Mouse (Mus musculus) limb, embryonic 10.5 days (tissue): ENCODE measurements at regions not wholly inside any gene's neighbourhood (a gene's known extent, or its start where the extent isn't known, plus 50 kb on each side); places are given as distances from the start of the nearest gene placed in this dataset.

Experiments used
- DNase-seq: peaks from one replicate; pipeline ENCODE4 v3.0.0-alpha.2; 2017; ENCODE audit warnings: low spot score
- H3K27ac ChIP-seq: fragments of 300-500 bp; sonication (generic); 2 replicates; pipeline ENCODE4 v1.5.1; 2016; ENCODE audit warnings: mild to moderate bottlenecking
- H3K27me3 ChIP-seq: fragments of 300-500 bp; sonication (generic); 2 replicates; pipeline ENCODE4 v1.6.1; 2016; ENCODE audit warnings: low read depth, mild to moderate bottlenecking; ENCODE audit not compliant: poor library complexity, severe bottlenecking
- H3K36me3 ChIP-seq: fragments of 300-500 bp; sonication (generic); 2 replicates; pipeline ENCODE4 v1.6.1; 2016; ENCODE audit warnings: mild to moderate bottlenecking, moderate library complexity
- H3K4me1 ChIP-seq: fragments of 300-500 bp; sonication (generic); 2 replicates; pipeline ENCODE4 v1.6.1; 2016
- H3K4me3 ChIP-seq: fragments of 300-500 bp; sonication (generic); 2 replicates; pipeline ENCODE4 v1.5.1; 2016; ENCODE audit warnings: mild to moderate bottlenecking, moderate library complexity
- H3K9me3 ChIP-seq: fragments of 300-500 bp; sonication (generic); replicated peaks from 2 replicates; pipeline ENCODE4 v1.6.1; 2016; ENCODE audit warnings: mild to moderate bottlenecking
- WGBS: fragments of 180-500 bp; shearing (Covaris S2); methylation state at CpG from one replicate; pipeline ENCODE4 v1.1.7; 2016; 5-methylcytosine and 5-hydroxymethylcytosine counted together

DNA sequence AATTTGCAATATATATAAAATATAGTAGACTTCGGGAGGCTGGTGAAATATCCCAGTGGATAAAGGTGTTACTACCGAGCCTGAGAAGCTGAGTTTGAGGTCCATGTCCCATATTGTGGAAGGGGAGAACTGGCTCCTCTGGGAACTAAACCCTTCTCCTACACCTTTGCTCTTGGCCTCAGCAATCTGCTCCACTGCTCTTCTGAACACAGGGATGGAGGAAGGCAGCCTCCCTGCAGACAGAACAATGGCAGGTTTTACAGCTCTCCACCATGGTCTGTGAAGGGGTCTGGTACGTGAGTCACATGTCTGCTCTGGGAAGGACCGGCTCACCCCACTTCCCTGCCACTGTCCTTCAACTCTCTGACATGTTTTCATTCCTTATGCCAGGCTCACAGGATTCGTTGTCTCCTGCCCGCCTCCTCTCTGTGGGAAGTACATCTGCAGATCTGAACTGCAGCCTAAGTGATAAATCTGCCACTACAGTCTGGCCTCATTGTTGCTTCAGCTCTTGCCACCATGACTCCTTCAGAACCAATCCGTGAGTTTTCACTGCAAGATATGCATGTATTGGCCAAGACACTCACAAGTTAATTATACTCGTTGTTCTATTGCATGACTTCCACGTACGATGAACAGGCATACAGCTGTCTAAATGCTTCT lies 220.0 kb upstream of the Gm9767 start:
- WGBS: 57% methylated on average over 10 of the region's 10 CpGs
- Histone ChIP-seq H3K27me3 (no peaks in the 10 kb centered on the region), H3K27ac (no peak overlapping the region), H3K4me3 (no peak overlapping the region), H3K4me1 (0 out of 2 replicates have a peak, but pooled peaks cover 3% of the 10 kb centered on the region), H3K36me3 (no peaks in the 10 kb centered on the region), H3K9me3 (no peaks in the 10 kb centered on the region)
- no peak for DNase-seq

- no peaks in the 10 kb centered on the region for H3K27me3 ChIP-seq
- H3K4me3 ChIP-seq: no peak overlapping the region
- H3K27ac ChIP-seq: no peak overlapping the region
- H3K9me3 ChIP-seq: no peaks in the 10 kb centered on the region
- DNase-seq: no peak
- H3K36me3 ChIP-seq: no peaks in the 10 kb centered on the region
- no peaks in the 10 kb centered on the region for H3K4me1 ChIP-seq
These were observed 233.7 kb upstream of the Gm9767 start for GRCm38 (mm10) chr10:25844348-25844747.

DNA sequence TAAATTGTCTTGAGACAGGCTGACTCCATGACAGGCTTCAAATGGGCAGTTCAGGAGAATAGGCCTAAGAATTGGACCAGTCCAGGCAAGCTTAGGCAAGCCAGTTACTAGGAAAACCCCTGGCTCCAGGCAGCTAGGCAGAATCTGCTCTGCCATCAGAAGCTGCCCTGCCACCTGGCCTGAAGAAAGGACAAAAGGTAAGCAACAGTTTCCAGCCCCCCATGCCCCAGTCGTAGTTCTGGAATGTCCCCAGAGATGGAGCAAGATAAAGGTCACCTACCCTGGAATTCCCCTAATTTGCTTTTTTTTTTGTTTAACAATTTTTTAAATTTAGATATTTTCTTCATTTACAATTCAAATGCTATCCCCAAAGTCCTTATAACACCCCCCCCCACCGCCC lies 248.8 kb upstream of the Gm9767 start:
- H3K36me3 ChIP-seq: no peaks in the 10 kb centered on the region
- DNase-seq: no peak
- no peaks in the 10 kb centered on the region for H3K27me3 ChIP-seq
- no peak overlapping the region for H3K27ac ChIP-seq
- no peaks in the 10 kb centered on the region for H3K4me1 ChIP-seq
- 82% methylated on average over 2 of the region's 2 CpGs for WGBS
- H3K4me3 ChIP-seq: no peak overlapping the region
- H3K9me3 ChIP-seq: no peaks in the 10 kb centered on the region

DNA sequence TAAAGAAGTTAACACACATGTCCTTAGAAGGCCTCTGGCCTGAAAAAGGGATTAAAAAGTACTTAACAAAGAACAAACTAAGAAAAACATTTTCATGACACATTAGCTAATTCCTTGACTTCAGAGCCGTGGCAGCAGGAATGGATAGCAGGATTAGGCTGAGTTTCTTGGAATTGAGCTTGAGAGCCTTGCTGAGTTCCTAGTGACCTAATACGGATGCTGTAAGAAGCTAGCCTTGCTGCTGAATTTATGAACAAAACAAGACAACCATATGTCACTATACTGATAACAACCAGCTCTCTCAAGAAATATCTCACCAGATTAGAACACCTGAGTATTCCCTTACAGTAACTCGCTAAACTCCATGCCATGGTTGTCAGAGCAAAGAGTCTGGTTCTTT lies 268.2 kb upstream of the Smlr1 start:
- Histone ChIP-seq H3K4me1 (no peaks in the 10 kb centered on the region), H3K36me3 (no peaks in the 10 kb centered on the region), H3K27me3 (no peaks in the 10 kb centered on the region), H3K4me3 (no peak overlapping the region), H3K27ac (no peak overlapping the region), H3K9me3 (no peaks in the 10 kb centered on the region)
- DNase-seq: no peak
- 84% methylated on average over 3 of the region's 3 CpGs for WGBS

GRCm38 (mm10) chr10:25801499-25801898 lies 265.4 kb upstream of the Smlr1 start:
- no peak for DNase-seq
- no peak overlapping the region for H3K27ac ChIP-seq
- no peak overlapping the region for H3K4me3 ChIP-seq
- H3K27me3 ChIP-seq: no peaks in the 10 kb centered on the region
- H3K9me3 ChIP-seq: no peaks in the 10 kb centered on the region
- WGBS: 76% methylated on average over 2 of the region's 2 CpGs
- H3K4me1 ChIP-seq: no peaks in the 10 kb centered on the region
- no peaks in the 10 kb centered on the region for H3K36me3 ChIP-seq

DNA sequence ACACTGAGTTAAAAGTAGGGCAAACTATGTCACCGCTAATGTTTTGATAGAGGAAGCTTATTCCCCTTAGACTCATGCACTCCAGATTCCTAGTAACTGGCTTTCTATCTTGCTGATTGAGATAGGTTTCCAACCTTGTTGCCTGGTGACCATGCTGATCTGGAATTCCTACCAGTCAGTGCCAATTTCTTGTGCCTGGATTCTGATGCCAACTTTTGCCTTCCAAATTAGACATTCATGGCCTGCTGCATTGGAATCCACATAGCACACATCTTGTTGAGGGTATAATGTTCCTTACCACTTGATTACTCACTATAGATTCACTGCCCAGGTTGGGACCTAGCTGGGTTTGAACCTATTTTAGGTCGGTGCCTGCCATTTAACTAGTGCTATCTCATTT lies 262.8 kb upstream of the Smlr1 start:
- H3K4me1 ChIP-seq: no peaks in the 10 kb centered on the region
- WGBS: 98% methylated on average over 2 of the region's 2 CpGs
- no peaks in the 10 kb centered on the region for H3K27me3 ChIP-seq
- no peaks in the 10 kb centered on the region for H3K9me3 ChIP-seq
- H3K27ac ChIP-seq: no peak overlapping the region
- no peaks in the 10 kb centered on the region for H3K36me3 ChIP-seq
- H3K4me3 ChIP-seq: no peak overlapping the region
- DNase-seq: no peak

DNA sequence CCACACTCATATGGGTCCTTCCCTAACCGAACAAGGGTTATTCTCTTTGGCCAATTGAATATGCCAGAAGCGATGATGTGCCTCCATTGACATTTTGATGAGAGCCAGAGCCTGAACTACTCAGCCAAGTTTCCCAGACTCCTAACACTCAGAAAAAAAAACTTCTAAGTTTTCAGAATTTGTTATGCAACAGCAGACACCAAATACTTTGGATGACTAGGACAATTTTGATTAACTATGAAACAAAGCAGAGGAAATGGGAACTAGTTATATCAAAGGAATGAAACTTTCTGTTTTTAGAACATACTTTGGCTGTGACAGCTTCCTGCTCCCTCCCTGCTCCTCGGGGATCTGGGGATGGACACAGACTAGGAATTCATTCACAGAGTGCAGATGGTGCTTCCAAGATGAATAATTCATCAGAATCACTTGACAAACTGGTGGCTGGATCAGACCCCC lies 254.3 kb upstream of the Smlr1 start:
- H3K4me3 ChIP-seq: no peak overlapping the region
- no peaks in the 10 kb centered on the region for H3K36me3 ChIP-seq
- no peaks in the 10 kb centered on the region for H3K27me3 ChIP-seq
- H3K9me3 ChIP-seq: no peaks in the 10 kb centered on the region
- H3K27ac ChIP-seq: no peak overlapping the region
- 83% methylated on average over 3 of the region's 3 CpGs for WGBS
- no peak for DNase-seq
- no peaks in the 10 kb centered on the region for H3K4me1 ChIP-seq

DNA sequence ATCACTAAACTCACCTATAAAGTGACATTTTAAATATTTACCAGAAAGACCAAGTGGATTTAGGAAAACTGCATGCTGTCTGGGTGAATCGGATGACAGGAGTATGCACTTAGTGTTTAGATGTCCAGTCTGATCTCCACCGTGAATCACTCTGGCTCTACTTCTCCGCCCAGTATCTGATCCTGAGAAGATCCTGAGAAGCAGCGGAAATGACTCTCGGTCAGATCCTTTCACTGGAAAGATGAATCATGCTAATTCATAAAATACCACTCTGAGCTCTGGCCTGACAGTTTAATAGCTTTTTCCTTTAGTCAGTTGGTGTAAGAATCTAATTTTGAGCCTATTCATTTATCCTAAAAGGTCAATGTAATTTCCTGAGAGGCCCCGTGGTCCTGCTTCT lies 252.6 kb upstream of the Smlr1 start:
- 84% methylated on average over 6 of the region's 6 CpGs for WGBS
- Histone ChIP-seq H3K36me3 (no peaks in the 10 kb centered on the region), H3K9me3 (no peaks in the 10 kb centered on the region), H3K4me3 (no peak overlapping the region), H3K27me3 (no peaks in the 10 kb centered on the region), H3K27ac (no peak overlapping the region), H3K4me1 (no peaks in the 10 kb centered on the region)
- DNase-seq: no peak

GRCm38 (mm10) chr10:25788004-25788403 lies 251.9 kb upstream of the Smlr1 start:
- 85% methylated on average over 4 of the region's 4 CpGs for WGBS
- Histone ChIP-seq H3K27me3 (no peaks in the 10 kb centered on the region), H3K4me1 (no peaks in the 10 kb centered on the region)

DNA sequence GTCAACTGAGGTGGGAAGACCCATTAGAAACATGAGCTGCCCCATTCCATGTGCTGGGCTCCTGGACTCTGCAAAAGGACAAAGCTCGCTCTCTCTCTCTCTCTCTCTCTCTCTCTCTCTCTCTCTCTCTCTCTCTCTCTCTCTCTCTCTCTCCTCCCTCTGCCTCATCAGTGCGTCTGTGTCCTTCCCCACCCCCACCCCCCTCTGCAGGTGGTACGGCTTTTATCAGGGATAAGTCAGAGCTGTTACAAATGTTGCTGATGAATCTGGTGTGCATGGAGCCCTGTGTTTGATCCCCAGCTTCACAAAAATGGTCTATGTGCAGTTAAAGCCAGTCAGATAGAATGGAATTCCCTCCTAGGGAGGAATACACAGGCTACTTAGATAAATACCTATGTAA lies 247.8 kb upstream of the Smlr1 start:
- H3K4me1 ChIP-seq: no peaks in the 10 kb centered on the region
- 74% methylated on average over 3 of the region's 3 CpGs for WGBS
- H3K27ac ChIP-seq: no peak overlapping the region
- H3K4me3 ChIP-seq: no peak overlapping the region
- H3K9me3 ChIP-seq: no peaks in the 10 kb centered on the region
- H3K36me3 ChIP-seq: no peaks in the 10 kb centered on the region
- H3K27me3 ChIP-seq: no peaks in the 10 kb centered on the region
- no peak for DNase-seq

More at GRCm38 (mm10) chr10:25788004-25788403, 251.9 kb upstream of the Smlr1 start:
- DNase-seq: no peak
- Histone ChIP-seq H3K9me3 (no peaks in the 10 kb centered on the region), H3K36me3 (no peaks in the 10 kb centered on the region), H3K27ac (no peak overlapping the region), H3K4me3 (no peak overlapping the region)

- Histone ChIP-seq H3K9me3 (no peaks in the 10 kb centered on the region), H3K27ac (no peak overlapping the region), H3K4me3 (no peak overlapping the region), H3K27me3 (no peaks in the 10 kb centered on the region), H3K36me3 (no peaks in the 10 kb centered on the region), H3K4me1 (no peaks in the 10 kb centered on the region)
- no peak for DNase-seq
- WGBS: 95% methylated on average over 4 of the region's 4 CpGs
These were observed 243.4 kb upstream of the Smlr1 start for GRCm38 (mm10) chr10:25779476-25779875.

- Histone ChIP-seq H3K4me1 (no peaks in the 10 kb centered on the region), H3K9me3 (no peaks in the 10 kb centered on the region), H3K27ac (no peak overlapping the region), H3K4me3 (no peak overlapping the region), H3K27me3 (no peaks in the 10 kb centered on the region), H3K36me3 (no peaks in the 10 kb centered on the region)
- DNase-seq: no peak
- WGBS: 90% methylated on average over 2 of the region's 2 CpGs
These were observed 241.7 kb upstream of the Smlr1 start for GRCm38 (mm10) chr10:25777717-25778116.

DNA sequence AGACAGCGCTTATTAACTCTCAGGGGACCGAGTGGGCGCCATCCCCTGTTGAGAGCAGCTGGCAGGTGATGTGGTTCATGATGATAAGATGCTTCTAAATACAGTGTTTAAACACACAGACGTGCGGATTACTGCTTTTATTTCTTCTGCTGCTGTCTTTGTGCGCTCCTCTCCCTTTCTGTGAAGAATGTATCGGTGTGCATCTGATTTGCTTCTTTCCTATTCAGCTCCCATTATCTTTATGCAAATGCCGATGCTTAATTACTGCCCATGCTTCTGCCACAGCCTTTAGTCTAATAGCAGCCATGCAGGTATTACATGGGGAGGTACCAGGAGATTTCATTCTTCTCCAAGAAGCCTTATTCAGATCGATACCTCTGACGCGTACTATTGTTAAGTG lies 240.6 kb upstream of the Smlr1 start:
- no peak overlapping the region for H3K27ac ChIP-seq
- no peaks in the 10 kb centered on the region for H3K27me3 ChIP-seq
- 93% methylated on average over 11 of the region's 11 CpGs for WGBS
- no peaks in the 10 kb centered on the region for H3K9me3 ChIP-seq
- no peaks in the 10 kb centered on the region for H3K36me3 ChIP-seq
- DNase-seq: no peak
- no peaks in the 10 kb centered on the region for H3K4me1 ChIP-seq
- H3K4me3 ChIP-seq: no peak overlapping the region

DNA sequence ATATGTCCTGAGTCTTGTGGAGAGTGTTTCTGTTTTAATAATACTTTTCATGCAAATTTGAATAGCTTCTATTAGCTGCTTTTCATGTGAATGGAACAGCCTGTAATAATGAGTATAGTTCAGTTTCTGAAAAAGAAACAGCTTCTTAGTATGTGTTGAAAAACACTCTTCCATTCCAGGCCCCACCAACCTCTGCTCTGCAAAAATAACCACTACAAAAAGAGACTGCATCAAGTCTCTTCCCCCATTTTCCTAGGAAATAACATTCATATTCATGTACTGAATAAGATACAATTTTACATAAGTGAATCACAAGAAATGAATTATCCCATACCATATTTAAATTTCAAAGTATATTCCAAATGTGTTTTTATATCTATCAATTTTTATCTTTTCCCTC lies 234.0 kb upstream of the Smlr1 start:
- no peaks in the 10 kb centered on the region for H3K4me1 ChIP-seq
- no peaks in the 10 kb centered on the region for H3K36me3 ChIP-seq
- DNase-seq: no peak
- H3K4me3 ChIP-seq: no peak overlapping the region
- H3K27ac ChIP-seq: no peak overlapping the region
- no peaks in the 10 kb centered on the region for H3K9me3 ChIP-seq
- H3K27me3 ChIP-seq: no peaks in the 10 kb centered on the region
